Mouse (Mus musculus) liver, adult 2 months (tissue): ENCODE results near the gene Dus2.

Experiments used
- CTCF ChIP-seq: fragments of 200-500 bp; IDR thresholded peaks from 2 replicates; pipeline ENCODE4 v1.5.1; 2011; ENCODE audit warnings: low read depth, low read length, control low read depth
- POLR2A ChIP-seq: fragments of 200-500 bp; IDR thresholded peaks from 2 replicates; pipeline ENCODE4 v1.6.1; 2011; ENCODE audit warnings: low read length, control low read depth; ENCODE audit not compliant: insufficient read depth; ENCODE audit errors: extremely low read depth

DNA sequence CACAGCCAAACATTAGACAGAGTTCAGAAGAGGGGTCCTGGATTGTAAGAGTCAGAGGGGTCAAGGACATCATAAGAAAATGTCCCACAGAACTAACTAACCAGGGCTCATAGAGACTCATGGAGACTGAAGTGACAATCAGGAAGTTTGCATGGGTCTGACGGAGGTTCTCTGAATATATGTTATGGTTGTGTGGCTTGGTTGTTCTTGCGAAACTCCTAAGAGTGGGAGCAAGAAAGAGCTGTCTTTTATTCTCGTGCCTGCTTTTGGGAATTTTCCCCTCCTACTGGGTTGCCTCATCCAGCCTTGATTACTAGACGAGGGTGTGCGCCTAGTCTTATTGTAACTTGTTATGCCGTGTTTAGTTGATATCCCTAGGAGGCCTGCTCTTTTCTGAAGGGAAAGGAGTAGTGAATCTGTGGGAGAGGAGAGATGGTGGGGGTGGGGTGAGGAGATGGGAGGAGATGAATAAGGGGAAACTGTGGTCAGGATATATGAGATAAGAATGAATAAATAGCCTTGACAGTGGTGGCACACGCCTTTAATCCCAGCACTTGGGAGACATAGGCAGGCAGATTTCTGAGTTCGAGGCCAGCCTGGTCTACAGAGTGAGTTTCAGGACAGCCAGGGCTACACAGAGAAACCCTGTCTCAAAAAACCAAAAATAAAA is 13.5 kb downstream of the Dus2 start:
- TF ChIP-seq CTCF = no peak
- no peak for TF ChIP-seq POLR2A
